Mouse (Mus musculus) E14TG2a.4 (cell line): ENCODE data around the gene Stk39.

ENCODE experiments used
- CTCF ChIP-seq: conservative IDR thresholded peaks from 2 replicates; pipeline ENCODE4 v1.5.1; 2014; ENCODE audit warnings: low read length
- NANOG ChIP-seq: IDR thresholded peaks from 2 replicates; pipeline ENCODE4 v1.6.1; 2014; ENCODE audit warnings: borderline replicate concordance, low read length, mixed read lengths
- POU5F1 ChIP-seq: IDR thresholded peaks from 2 replicates; pipeline ENCODE4 v1.6.1; 2014; ENCODE audit warnings: low read length, borderline replicate concordance

GRCm38 (mm10) chr2:68436305-68436704, 35.8 kb downstream of the Stk39 start:
- TF ChIP-seq CTCF (no peak), NANOG (no peak), POU5F1 (no peak)
